Mouse (Mus musculus): ENCODE measurements around the gene Kcnc2. TPM values are rescaled to one million over a fixed set of nuclear protein-coding genes. Genes with fewer than 3 reads are reported as not detected.

Gene Kcnc2
- polyA plus RNA-seq, 1 experiment from 2014 or later: 0.02 TPM

- Histone ChIP-seq H3K4me2 (ENCODE audit: low read depth, low read length) (no peak overlapping the region), H3K9ac (ENCODE audit: low read depth, low read length) (no peak overlapping the region), H3K36me3 (ENCODE audit: control insufficient read depth, insufficient read depth) (no peaks in the 10 kb centered on the region), H3K9me3 (replicated peaks; ENCODE audit: control insufficient read depth, low read length) (no peaks in the 10 kb centered on the region), H3K4me1 (ENCODE audit: control insufficient read depth, low read depth, low read length) (no peaks in the 10 kb centered on the region), H3K27ac (ENCODE audit: low read length) (no peak overlapping the region), H3K4me3 (ENCODE audit: low read depth, low read length) (no peak overlapping the region), H3K27me3 (ENCODE audit: control insufficient read depth, insufficient read depth, low read depth, low read length) (no peaks in the 10 kb centered on the region)
- ATAC-seq (ENCODE audit: low read depth): no peak
- 33% methylated on average over 2 of the region's 2 CpGs for WGBS (ENCODE audit: insufficient replicate concordance)
Measured at GRCm38 (mm10) chr10:112436950-112437349, 166.0 kb downstream of the Kcnc2 start.

GRCm38 (mm10) chr10:112444640-112445039 lies 173.7 kb downstream of the Kcnc2 start:
- Histone ChIP-seq H3K27ac (ENCODE audit: low read length) (no peak overlapping the region), H3K27me3 (ENCODE audit: control insufficient read depth, insufficient read depth, low read depth, low read length) (no peaks in the 10 kb centered on the region), H3K4me1 (ENCODE audit: control insufficient read depth, low read depth, low read length) (no peaks in the 10 kb centered on the region), H3K4me3 (ENCODE audit: low read depth, low read length) (no peak overlapping the region), H3K4me2 (ENCODE audit: low read depth, low read length) (no peak overlapping the region), H3K36me3 (ENCODE audit: control insufficient read depth, insufficient read depth) (no peaks in the 10 kb centered on the region), H3K9me3 (replicated peaks; ENCODE audit: control insufficient read depth, low read length) (no peaks in the 10 kb centered on the region), H3K9ac (ENCODE audit: low read depth, low read length) (no peak overlapping the region)
- WGBS (ENCODE audit: insufficient replicate concordance): 60% methylated on average over 4 of the region's 4 CpGs
- ATAC-seq (ENCODE audit: low read depth): no peak

GRCm38 (mm10) chr10:112450910-112451309 lies 180.0 kb downstream of the Kcnc2 start:
- Histone ChIP-seq H3K27me3 (ENCODE audit: control insufficient read depth, insufficient read depth, low read depth, low read length) (no peaks in the 10 kb centered on the region), H3K4me3 (ENCODE audit: low read depth, low read length) (no peak overlapping the region), H3K27ac (ENCODE audit: low read length) (no peak overlapping the region), H3K9me3 (replicated peaks; ENCODE audit: control insufficient read depth, low read length) (no peaks in the 10 kb centered on the region), H3K4me2 (ENCODE audit: low read depth, low read length) (no peak overlapping the region), H3K36me3 (ENCODE audit: control insufficient read depth, insufficient read depth) (no peaks in the 10 kb centered on the region), H3K9ac (ENCODE audit: low read depth, low read length) (no peak overlapping the region), H3K4me1 (ENCODE audit: control insufficient read depth, low read depth, low read length) (no peaks in the 10 kb centered on the region)
- 60% methylated on average over 5 of the region's 5 CpGs for WGBS (ENCODE audit: insufficient replicate concordance)
- no peak for ATAC-seq (ENCODE audit: low read depth)

GRCm38 (mm10) chr10:112468689-112469384 lies 197.9 kb downstream of the Kcnc2 start:
- H3K27me3 ChIP-seq (ENCODE audit: control insufficient read depth, insufficient read depth, low read depth, low read length): no peaks in the 10 kb centered on the region
- H3K9ac ChIP-seq (ENCODE audit: low read depth, low read length): no peak overlapping the region
- H3K4me1 ChIP-seq (ENCODE audit: control insufficient read depth, low read depth, low read length): no peaks in the 10 kb centered on the region
- H3K9me3 ChIP-seq (replicated peaks; ENCODE audit: control insufficient read depth, low read length): no peaks in the 10 kb centered on the region; the same call in 1 of the 2 replicates
- H3K27ac ChIP-seq (ENCODE audit: low read length): no peak overlapping the region
- WGBS (ENCODE audit: insufficient replicate concordance): 48% methylated on average over 6 of the region's 6 CpGs
- H3K4me2 ChIP-seq (ENCODE audit: low read depth, low read length): no peak overlapping the region
- no peaks in the 10 kb centered on the region for H3K36me3 ChIP-seq (ENCODE audit: control insufficient read depth, insufficient read depth)
- H3K4me3 ChIP-seq (ENCODE audit: low read depth, low read length): no peak overlapping the region
- ATAC-seq (ENCODE audit: low read depth): no peak

- H3K4me2 ChIP-seq (ENCODE audit: low read depth, low read length): no peak overlapping the region
- no peaks in the 10 kb centered on the region for H3K9me3 ChIP-seq (replicated peaks; ENCODE audit: control insufficient read depth, low read length)
- no peak overlapping the region for H3K27ac ChIP-seq (ENCODE audit: low read length)
- H3K27me3 ChIP-seq (ENCODE audit: control insufficient read depth, insufficient read depth, low read depth, low read length): no peaks in the 10 kb centered on the region
- H3K4me1 ChIP-seq (ENCODE audit: control insufficient read depth, low read depth, low read length): no peaks in the 10 kb centered on the region
- no peak for ATAC-seq (ENCODE audit: low read depth)
- H3K4me3 ChIP-seq (ENCODE audit: low read depth, low read length): no peak overlapping the region
- no peaks in the 10 kb centered on the region for H3K36me3 ChIP-seq (ENCODE audit: control insufficient read depth, insufficient read depth)
- WGBS (ENCODE audit: insufficient replicate concordance): 61% methylated on average over 6 of the region's 6 CpGs
- H3K9ac ChIP-seq (ENCODE audit: low read depth, low read length): no peak overlapping the region
Measured at GRCm38 (mm10) chr10:112474122-112474810, 203.3 kb downstream of the Kcnc2 start.

GRCm38 (mm10) chr10:112481461-112481860 lies 210.5 kb downstream of the Kcnc2 start:
- Histone ChIP-seq H3K9ac (ENCODE audit: low read depth, low read length) (no peak overlapping the region), H3K4me1 (ENCODE audit: control insufficient read depth, low read depth, low read length) (no peaks in the 10 kb centered on the region), H3K36me3 (ENCODE audit: control insufficient read depth, insufficient read depth) (no peaks in the 10 kb centered on the region), H3K27me3 (ENCODE audit: control insufficient read depth, insufficient read depth, low read depth, low read length) (no peaks in the 10 kb centered on the region), H3K4me2 (ENCODE audit: low read depth, low read length) (no peak overlapping the region), H3K27ac (ENCODE audit: low read length) (no peak overlapping the region), H3K4me3 (ENCODE audit: low read depth, low read length) (no peak overlapping the region), H3K9me3 (replicated peaks; ENCODE audit: control insufficient read depth, low read length) (no peaks in the 10 kb centered on the region)
- 64% methylated on average over 2 of the region's 2 CpGs for WGBS (ENCODE audit: insufficient replicate concordance)
- ATAC-seq (ENCODE audit: low read depth): no peak

GRCm38 (mm10) chr10:112481921-112482607 lies 211.1 kb downstream of the Kcnc2 start:
- Histone ChIP-seq H3K4me1 (ENCODE audit: control insufficient read depth, low read depth, low read length) (no peaks in the 10 kb centered on the region), H3K27me3 (ENCODE audit: control insufficient read depth, insufficient read depth, low read depth, low read length) (no peaks in the 10 kb centered on the region), H3K36me3 (ENCODE audit: control insufficient read depth, insufficient read depth) (no peaks in the 10 kb centered on the region), H3K9ac (ENCODE audit: low read depth, low read length) (no peak overlapping the region), H3K4me3 (ENCODE audit: low read depth, low read length) (no peak overlapping the region), H3K4me2 (ENCODE audit: low read depth, low read length) (no peak overlapping the region), H3K9me3 (replicated peaks; ENCODE audit: control insufficient read depth, low read length) (no peaks in the 10 kb centered on the region), H3K27ac (ENCODE audit: low read length) (no peak overlapping the region)
- 54% methylated on average over 9 of the region's 9 CpGs for WGBS (ENCODE audit: insufficient replicate concordance)
- ATAC-seq (ENCODE audit: low read depth): no peak

GRCm38 (mm10) chr10:112484387-112485105 lies 213.6 kb downstream of the Kcnc2 start:
- Histone ChIP-seq H3K4me1 (ENCODE audit: control insufficient read depth, low read depth, low read length) (no peaks in the 10 kb centered on the region), H3K36me3 (ENCODE audit: control insufficient read depth, insufficient read depth) (no peaks in the 10 kb centered on the region), H3K4me3 (ENCODE audit: low read depth, low read length) (no peak overlapping the region), H3K9me3 (replicated peaks; ENCODE audit: control insufficient read depth, low read length) (no peaks in the 10 kb centered on the region), H3K27me3 (ENCODE audit: control insufficient read depth, insufficient read depth, low read depth, low read length) (no peaks in the 10 kb centered on the region), H3K27ac (ENCODE audit: low read length) (no peak overlapping the region), H3K9ac (ENCODE audit: low read depth, low read length) (no peak overlapping the region), H3K4me2 (ENCODE audit: low read depth, low read length) (no peak overlapping the region)
- 70% methylated on average over 11 of the region's 11 CpGs for WGBS (ENCODE audit: insufficient replicate concordance)
- no peak for ATAC-seq (ENCODE audit: low read depth)
